Mouse (Mus musculus) lung, adult 2 months (tissue): Measurements from ENCODE around the gene Sema3g. TPM values are rescaled to one million over a fixed set of nuclear protein-coding genes. Genes with fewer than 3 reads are reported as not detected.

Source experiments
- DNase-seq: peaks from one replicate; pipeline ENCODE4 v3.0.0; 2022
- H3K4me1 ChIP-seq: fragments of 200-500 bp; 2 replicates; pipeline ENCODE4 v1.6.1; 2011; ENCODE audit warnings: low read length; ENCODE audit not compliant: control insufficient read depth, insufficient read depth
- H3K4me3 ChIP-seq: fragments of 200-500 bp; replicated peaks from 2 replicates; pipeline ENCODE3; 2011; ENCODE audit warnings: low read depth, mild to moderate bottlenecking, control low read depth, low read length; ENCODE audit errors: extremely low read depth
- CTCF ChIP-seq: fragments of 200-500 bp; IDR thresholded peaks from 2 replicates; pipeline ENCODE4 v1.5.1; 2011; ENCODE audit warnings: mild to moderate bottlenecking, low read length, control low read depth; ENCODE audit not compliant: insufficient read depth
- POLR2A ChIP-seq: fragments of 200-500 bp; IDR thresholded peaks from 2 replicates; pipeline ENCODE4 v1.6.1; 2011; ENCODE audit warnings: low read depth, mild to moderate bottlenecking, control low read depth, low read length, borderline replicate concordance; ENCODE audit errors: extremely low read depth
- WGBS: fragments of 180-500 bp; shearing (Covaris S2); methylation state at CpG from one replicate; pipeline ENCODE4 v1.1.7; 2018; 5-methylcytosine and 5-hydroxymethylcytosine counted together
- polyA plus RNA-seq: library from polyadenylated mRNA; depleted of rRNA; stranded (reverse); fragments of >200 nt; gene quantifications from 2 replicates; pipeline ENCODE4 v1.2.3, GENCODE M21; 2012

The Sema3g gene
- polyA plus RNA-seq, 1 experiment, result 95.9 TPM

DNA sequence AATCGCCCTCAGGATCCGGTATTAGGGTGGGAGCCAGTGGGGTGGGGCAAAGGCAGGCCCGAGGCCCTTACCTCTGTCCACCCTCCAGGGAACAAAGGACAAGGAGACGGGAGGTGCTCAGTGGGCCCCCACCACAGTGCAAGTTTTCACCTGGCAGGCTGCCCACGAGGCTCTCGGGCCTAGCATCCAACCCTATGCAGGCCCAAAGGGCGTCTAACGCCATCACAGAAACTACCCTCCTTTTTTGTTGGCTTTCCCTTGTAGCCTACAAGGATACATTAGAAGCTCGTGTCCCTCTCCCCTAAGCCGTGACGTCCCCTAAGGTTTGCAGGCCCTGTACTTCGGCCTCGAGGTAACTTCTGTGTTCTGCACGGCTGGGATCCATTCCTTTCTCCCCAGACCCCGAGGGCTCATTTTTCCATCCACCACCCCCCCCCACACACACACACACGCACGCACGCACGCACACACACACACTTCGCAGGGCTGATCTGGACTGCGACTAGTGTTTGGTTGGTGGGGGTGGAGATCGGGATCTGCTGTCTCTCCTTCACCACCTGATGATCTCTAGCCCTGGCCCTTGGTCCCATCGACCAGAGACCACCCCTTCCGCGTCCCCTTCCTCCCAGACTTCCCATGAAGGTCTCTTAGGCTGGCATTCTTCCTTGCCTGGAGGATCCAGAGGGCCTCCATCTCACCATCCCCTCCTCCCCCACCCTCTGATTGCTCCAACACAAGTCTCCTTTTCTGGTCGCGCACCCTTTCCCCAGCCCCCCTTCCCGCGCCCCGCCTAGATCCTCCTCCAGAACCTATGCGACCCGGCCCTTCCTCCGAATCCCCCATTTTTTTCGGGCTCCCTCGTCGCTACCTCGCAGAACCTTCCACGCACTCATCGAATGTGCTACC, 11.8 kb upstream of the Sema3g start:
- peaks cover 12% of the 10 kb centered on the region for H3K4me1 ChIP-seq
- peak overlapping the region; percentile 87 for H3K4me3 ChIP-seq
- DNase-seq, result peak; percentile 59
- under 1% methylated on average over 39 of the region's 39 CpGs for WGBS
- TF ChIP-seq POLR2A (no peak; the same call in 1 of the 2 replicates), CTCF (no peak)

DNA sequence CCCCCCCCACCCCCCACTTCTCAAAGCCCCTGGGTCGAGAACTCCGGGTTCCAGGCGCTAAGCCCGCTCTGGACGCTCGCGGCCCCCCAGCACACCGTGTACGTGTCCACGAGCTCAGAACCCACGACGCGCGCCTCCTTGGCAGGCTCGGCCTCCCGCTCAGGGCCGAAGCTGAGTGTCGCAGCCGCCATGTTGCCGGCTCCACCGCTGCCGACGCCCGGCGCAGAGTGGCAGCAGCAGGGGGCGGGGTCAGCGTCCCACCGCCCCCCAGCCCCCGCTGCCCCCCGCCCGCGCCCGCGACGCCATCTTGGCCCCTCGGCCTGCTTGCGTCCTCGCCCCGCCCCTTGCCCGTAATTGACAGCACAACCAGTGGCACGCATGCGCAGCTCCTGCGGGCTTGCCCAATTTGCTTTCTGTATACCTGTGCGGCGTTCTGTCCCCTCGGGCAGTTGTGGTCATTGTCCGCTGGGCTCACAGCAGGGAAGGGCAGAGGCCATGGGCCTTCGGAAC, 11.1 kb upstream of the Sema3g start:
- H3K4me1 ChIP-seq, result peaks cover 12% of the 10 kb centered on the region
- 2% methylated on average over 42 of the region's 48 CpGs for WGBS
- DNase-seq, result peak; percentile 93
- H3K4me3 ChIP-seq, result peak overlapping the region; percentile 87
- TF ChIP-seq CTCF (no peak), POLR2A (peak; percentile 70; the same call in 1 of the 2 replicates)

DNA sequence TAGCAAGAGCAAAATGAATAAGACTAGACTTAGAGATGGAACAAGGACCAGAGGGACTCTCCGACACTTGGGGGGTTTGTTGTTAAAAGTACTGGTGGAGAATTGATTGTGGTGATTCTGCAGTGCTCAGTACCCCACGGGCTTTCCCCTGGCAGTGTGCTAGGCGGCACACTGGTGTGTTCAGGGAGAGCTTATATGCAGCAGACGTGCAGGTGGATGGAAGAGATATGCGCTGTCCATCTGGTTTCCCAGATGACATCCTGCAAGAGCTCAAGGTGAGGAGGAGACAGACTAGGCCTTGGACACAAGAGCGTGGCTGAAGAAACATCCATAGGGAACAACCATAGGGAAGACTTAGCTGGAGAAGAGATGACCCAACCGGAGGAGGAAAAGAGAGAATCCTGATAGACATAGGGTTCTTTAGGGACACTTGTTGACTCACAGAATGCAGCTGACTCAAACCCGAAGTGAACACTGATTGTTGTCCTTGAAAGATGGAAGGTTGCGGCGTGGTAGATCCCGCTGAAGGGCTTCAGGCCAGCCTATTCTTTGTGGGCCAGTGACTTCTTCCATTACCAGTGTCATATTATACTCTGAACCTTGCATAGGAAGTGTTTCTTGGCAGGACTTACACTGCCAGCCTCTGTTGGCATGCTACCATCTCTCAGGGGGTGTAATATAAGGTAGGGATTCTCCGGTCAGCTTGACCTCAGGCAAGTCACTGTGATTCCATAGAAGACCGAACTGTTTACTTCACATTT, 10.4 kb upstream of the Sema3g start:
- Histone ChIP-seq H3K4me1 (peaks cover 12% of the 10 kb centered on the region), H3K4me3 (peak overlapping the region; percentile 71)
- DNase-seq, result no peak
- TF ChIP-seq POLR2A (no peak), CTCF (no peak)
- WGBS, result 64% methylated on average over 13 of the region's 13 CpGs

DNA sequence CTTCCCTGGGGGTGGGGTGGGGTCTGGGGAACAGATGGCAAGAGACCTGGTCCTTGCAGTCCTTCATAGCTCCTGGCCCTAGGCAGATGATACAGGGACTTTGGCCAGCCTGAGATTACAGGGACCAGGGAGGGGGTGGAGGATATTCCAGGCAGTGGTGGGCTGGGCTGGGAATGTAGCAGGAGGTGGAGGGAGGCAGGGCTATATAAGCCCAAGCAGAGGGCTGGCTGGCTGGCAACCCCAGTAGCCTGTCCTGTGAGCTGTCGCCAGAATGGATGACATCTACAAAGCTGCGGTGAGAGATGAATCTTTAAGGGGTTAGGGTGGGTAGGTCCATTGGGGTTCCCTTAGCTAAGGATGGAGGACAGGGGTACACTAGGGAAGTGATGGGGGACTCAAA, 9.6 kb upstream of the Sema3g start, which contains the start of gene Tnnc1:
Gene Tnnc1 (plus strand): TSS at position 229 of the 400 bp plus-strand sequence.
- DNase-seq, result no peak
- Histone ChIP-seq H3K4me1 (peaks cover 12% of the 10 kb centered on the region), H3K4me3 (peak within 1 kb of the TSS; percentile 18)
- WGBS, result 68% methylated on average over 2 of the region's 2 CpGs
- TF ChIP-seq POLR2A, result no peak

DNA sequence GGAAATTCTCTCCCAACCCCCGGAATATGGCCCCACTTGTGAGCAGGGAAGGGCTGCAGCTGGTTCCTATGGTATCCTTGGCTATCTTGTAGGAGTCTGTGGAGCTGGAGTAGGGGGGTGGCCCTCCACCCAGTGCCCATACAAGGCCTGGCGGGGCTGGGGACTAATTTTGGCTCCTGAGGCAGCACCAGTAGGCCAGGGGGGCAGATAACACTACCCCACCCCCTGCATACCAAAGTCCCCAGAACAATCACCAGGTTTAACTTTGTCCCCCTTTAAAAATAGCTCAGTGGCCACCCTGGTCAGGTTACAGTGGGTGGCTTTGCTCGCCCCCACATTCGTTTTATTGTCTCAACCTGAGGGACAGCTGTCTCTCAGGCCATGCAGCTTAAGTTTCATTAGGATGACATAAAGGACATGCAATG, 8.5 kb upstream of the Sema3g start:
- TF ChIP-seq CTCF (no peak), POLR2A (no peak)
- peaks cover 12% of the 10 kb centered on the region for H3K4me1 ChIP-seq
- DNase-seq, result no peak
- 92% methylated on average over 4 of the region's 4 CpGs for WGBS
- no peak overlapping the region for H3K4me3 ChIP-seq

DNA sequence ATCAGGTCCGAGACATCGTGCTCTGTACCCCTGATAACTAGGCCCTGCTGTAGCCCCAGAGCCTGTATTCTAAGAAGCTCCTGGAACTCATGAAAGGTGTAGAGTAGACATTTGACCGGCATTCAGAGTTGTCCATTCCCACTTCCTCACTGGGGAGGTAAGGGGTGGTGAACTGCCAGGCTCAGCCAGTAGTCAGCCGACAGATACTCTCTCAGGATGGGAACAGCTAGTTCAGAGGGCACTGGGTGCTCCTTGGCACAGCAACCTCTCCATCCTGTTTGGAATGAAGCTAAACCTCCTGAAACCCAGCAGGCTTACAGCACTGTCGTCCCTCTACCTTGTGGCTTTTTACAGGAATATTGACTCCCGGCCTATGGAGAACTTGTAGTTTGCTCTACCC, 5.8 kb upstream of the Sema3g start:
- H3K4me1 ChIP-seq, result peaks cover 9% of the 10 kb centered on the region
- no peak for TF ChIP-seq CTCF
- TF ChIP-seq POLR2A, result no peak
- no peak for DNase-seq
- H3K4me3 ChIP-seq, result no peak overlapping the region
- 83% methylated on average over 6 of the region's 6 CpGs for WGBS

DNA sequence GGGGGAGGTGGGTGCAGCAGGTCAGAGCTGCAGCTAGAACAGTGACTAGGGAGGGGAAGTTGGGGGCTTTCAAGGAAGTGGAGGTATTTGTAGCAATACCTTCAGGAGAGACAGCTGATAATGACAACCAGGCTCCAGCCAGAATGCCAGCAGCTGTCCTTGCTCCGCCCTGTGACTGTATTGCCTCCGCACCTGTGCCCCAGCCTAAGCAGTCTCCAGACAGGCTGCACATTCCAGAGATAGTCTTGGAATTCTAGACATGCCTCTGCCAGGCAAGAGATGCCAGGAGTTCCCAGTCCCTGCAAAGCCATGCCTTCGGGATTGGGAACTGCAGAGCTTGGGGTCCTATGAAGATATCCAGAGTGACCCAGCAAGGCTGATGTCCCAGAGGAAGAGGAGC, 5.2 kb upstream of the Sema3g start:
- WGBS, result 78% methylated on average over 3 of the region's 3 CpGs
- DNase-seq, result no peak

DNA sequence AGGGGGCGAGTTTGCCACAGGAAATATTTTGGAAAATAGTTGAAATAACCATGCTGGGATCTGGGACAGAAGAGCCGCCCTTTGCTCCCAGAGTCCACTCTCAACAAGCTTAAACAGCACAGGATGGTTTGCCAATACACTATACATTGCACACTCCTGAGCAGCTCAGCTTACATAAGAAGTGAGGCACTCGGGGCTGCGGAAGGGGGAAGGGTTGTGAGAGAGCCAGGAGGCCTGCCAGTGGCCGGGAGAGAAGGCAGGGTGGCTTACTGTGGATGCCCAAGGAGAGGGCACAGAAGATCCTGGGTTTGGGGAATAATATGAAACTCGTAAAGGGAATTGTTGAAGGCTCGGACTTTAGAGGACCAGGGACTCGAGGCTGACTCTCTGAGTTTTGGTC, 3.8 kb upstream of the Sema3g start:
- no peak for TF ChIP-seq CTCF
- no peak for TF ChIP-seq POLR2A
- 70% methylated on average over 8 of the region's 8 CpGs for WGBS
- DNase-seq, result no peak
- Histone ChIP-seq H3K4me3 (no peak overlapping the region), H3K4me1 (peaks cover 7% of the 10 kb centered on the region; the same call in 1 of the 2 replicates)

More for the DNA sequence above, 5.2 kb upstream of the Sema3g start:
- TF ChIP-seq CTCF, result no peak
- TF ChIP-seq POLR2A, result no peak
- no peak overlapping the region for H3K4me3 ChIP-seq
- H3K4me1 ChIP-seq, result peaks cover 7% of the 10 kb centered on the region

DNA sequence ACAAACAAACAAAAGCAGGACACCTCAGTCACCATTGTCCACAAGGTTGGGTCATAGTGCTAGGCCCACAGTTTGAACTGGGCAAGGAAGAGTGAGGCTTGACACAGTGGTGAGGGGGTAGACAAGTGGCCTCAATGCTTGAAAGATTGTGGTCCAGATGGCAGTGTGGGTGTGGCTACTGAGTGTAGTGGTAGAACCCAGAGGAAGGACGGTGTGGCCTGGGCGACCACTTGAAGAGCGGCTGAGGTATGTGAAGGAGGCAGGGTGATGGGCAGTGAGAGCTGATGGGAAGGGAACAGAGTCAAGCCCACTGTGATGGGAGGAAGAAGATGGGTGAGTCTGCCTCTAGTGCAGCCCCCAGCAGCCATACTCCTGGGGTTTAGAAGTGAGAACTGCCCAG, 3.0 kb upstream of the Sema3g start:
- WGBS, result 70% methylated on average over 3 of the region's 3 CpGs
- Histone ChIP-seq H3K4me1 (peaks cover 7% of the 10 kb centered on the region; the same call in 1 of the 2 replicates), H3K4me3 (no peak overlapping the region)
- no peak for DNase-seq
- TF ChIP-seq CTCF (no peak), POLR2A (no peak)
